Mouse (Mus musculus) gastrocnemius, postnatal 10 days (tissue): ENCODE measurements around the gene Dcaf10. TPM values are rescaled to one million over a fixed set of nuclear protein-coding genes. Genes with fewer than 3 reads are reported as not detected.
"Not testable (repeated sequence)": the region's sequence is repeated elsewhere in the genome, so short reads cannot be mapped to it uniquely, and the experiment has no call there.

Source experiments
- DNase-seq: peaks from one replicate; pipeline ENCODE4 v3.0.0; 2021; ENCODE audit warnings: mixed read lengths
- long read RNA-seq, 2 experiments: library from polyadenylated mRNA; stranded (forward); transcript quantifications; one replicate each; pipeline ENCODE4 v2.0.0; 2021
- total RNA-seq, 2 experiments: library from RNA; stranded (reverse); gene quantifications; 2 replicates each; pipeline ENCODE4 v1.2.3; 2021

Gene Dcaf10
- total RNA-seq = 10 to 100 TPM; 16.5 to 17.8 TPM
- long read RNA-seq, experiment 1, full-length matches to known transcripts = 20 of 22 reads
- long read RNA-seq, experiment 1, partial matches to known transcripts = 0 of 22 reads
- long read RNA-seq, experiment 1, other reads (novel, unspliced or antisense) = 2 of 22 reads
- long read RNA-seq, experiment 2, full-length matches to known transcripts = 12 of 18 reads
- long read RNA-seq, experiment 2, partial matches to known transcripts = 0 of 18 reads
- long read RNA-seq, experiment 2, other reads (novel, unspliced or antisense) = 6 of 18 reads

DNA sequence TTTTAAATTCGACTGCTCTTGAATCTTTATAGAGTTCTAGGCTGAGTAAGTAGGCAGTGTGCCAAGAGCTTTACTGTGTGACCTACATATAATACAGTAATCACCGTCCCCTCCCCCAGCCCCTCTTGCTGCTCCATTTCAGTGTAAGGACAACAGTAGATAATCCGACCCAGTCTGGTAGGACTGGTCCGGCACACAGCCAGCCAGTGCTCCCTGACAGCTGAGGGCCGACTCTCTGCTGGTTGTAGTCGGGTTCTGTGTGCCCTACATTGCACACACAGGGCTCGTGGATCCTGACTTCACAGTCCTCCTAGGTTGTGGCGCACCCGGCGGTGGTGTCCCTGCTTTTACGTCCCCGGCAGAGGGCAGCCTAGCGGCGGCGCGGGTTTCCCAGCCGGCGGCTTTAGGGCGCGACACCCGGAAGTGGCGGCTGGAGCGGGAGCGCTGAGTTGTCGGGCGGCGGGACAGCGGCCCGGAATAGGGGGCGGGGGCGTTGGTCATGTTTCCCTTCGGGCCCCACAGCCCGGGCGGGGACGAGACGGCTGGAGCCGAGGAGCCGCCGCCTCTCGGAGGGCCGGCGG, at the start of gene Dcaf10:
Gene Dcaf10 (plus strand): TSS at position 433 of the 581 bp plus-strand sequence.
- peak; percentile 97 for DNase-seq

GRCm38 (mm10) chr4:45296662-45297564, 45.0 kb upstream of the Dcaf10 start, which contains the start of gene Trmt10b:
Gene Trmt10b (plus strand): TSS chr4:45297127.
- peak; percentile 55 for DNase-seq

GRCm38 (mm10) chr4:45305536-45305935, 36.4 kb upstream of the Dcaf10 start:
- DNase-seq = no peak

DNA sequence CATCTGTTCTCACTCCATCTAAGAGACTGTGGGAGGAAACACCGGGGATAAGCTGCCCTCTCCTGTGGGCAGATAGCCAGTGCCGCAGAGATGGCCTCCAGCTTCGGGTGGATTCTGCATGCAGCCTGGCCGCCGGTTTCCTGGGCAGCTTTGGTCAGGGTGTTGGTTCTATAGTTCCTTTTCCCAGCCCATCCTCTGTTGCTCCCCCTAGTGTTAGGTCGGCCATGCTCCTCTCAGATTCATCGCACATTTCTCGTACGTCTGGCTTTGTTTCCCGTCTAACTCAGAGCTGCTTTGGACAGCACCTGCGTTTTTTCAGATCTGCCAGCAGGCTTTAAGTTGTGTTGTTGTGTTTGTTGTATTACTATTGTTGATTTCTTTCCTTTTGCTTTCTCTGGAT, 33.9 kb upstream of the Dcaf10 start:
- no peak for DNase-seq

- DNase-seq = no peak
Measured at GRCm38 (mm10) chr4:45308606-45309005, 33.3 kb upstream of the Dcaf10 start.

DNA sequence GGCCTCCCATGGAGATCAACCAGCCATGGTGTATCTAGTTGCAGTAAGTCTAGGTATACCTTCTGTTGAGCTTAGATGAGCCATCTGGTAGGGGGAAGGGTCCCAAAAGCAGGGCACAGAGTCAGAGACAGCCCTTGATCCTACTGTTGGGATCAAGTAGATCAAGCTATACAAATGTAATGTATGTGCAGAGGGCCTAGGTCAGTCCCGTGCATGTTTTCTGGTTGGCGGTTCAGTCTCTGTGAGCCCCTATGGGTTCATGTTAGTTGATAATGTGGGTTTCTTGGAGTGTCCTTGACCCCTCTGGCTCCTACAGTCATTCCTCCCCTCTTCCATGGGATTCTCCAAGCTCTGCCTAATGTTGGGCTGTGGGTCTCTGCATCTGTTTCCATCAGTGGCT, 30.8 kb upstream of the Dcaf10 start:
- no peak for DNase-seq

DNA sequence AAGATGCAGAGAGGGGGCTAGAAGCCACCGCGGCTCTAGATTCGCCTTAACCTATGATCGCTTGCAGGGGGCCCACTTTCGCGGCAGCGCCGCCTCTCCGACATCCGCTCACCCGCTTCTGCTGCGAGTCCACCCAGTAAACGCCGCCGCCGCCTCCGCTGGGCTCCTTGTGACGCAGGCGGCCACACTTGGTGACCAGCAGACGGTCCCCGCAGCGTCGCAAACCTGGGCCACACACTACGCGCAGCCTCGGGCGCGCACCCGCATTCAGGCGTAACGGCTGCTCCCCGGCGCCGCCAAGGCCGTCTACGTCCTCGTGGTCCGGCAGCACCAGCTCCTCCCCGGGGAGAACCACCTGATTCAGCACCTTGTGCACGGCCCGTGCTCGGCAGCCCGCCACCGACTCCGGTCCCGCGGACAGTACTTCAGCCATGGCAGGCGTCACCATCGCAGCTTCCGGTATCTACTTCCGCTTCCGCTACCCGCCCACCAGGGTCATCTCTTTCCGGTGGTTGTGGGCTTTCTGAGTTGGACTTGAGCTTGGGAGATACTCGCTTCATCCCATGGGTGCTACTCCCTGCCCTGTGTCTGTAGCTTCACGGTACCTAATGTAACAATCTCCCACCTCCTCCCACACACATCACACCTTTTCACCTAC, 21.6 kb upstream of the Dcaf10 start:
- peak; percentile 83 for DNase-seq

GRCm38 (mm10) chr4:45331139-45331538, 10.8 kb upstream of the Dcaf10 start:
- DNase-seq = no peak

DNA sequence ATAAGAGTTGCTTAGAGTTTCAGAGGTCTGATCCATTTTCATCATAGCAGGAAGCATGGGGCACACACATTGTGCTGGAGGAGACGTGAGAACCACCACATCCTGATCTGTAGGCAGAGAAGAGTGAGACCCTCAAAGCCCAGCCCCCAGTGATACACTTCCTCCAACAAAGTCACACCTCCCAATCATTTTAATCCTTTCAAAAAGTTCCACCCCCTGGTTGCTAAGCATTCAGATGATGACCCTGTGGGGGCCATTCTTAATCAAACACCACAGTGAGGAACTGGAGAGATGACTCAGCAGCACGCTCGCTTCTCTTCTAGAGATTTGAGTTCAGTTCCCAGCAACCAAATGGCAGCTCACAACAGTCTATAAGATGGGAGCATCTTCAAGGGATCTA, 9.4 kb upstream of the Dcaf10 start:
- DNase-seq = no peak

- DNase-seq = no peak
Measured at GRCm38 (mm10) chr4:45341226-45341625, 675 bp upstream of the Dcaf10 start.

GRCm38 (mm10) chr4:45342286-45343155, 620 bp downstream of the Dcaf10 start, which contains the start of gene Exosc3:
Gene Exosc3 (minus strand): TSS chr4:45342732.
- peak; percentile 66 for DNase-seq

DNA sequence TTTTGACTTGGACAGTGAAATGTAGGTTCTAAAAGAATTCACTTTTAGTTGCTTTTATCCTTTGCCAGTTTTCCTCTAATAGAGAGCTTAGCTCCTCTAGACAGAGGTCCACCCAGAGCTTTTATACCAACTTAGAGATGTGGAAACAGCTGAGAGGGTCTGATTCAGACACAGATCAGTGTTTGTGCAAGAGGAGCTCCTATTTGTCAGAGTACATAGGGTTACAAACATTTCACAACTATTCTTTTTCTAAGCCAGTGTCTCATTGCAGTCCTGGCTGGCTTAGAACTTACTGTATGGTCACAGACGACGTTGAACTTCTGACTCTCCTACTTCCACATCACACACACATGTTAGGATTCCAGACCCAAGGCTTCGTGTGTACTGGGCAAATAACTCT, 14.8 kb downstream of the Dcaf10 start:
- no peak for DNase-seq

DNA sequence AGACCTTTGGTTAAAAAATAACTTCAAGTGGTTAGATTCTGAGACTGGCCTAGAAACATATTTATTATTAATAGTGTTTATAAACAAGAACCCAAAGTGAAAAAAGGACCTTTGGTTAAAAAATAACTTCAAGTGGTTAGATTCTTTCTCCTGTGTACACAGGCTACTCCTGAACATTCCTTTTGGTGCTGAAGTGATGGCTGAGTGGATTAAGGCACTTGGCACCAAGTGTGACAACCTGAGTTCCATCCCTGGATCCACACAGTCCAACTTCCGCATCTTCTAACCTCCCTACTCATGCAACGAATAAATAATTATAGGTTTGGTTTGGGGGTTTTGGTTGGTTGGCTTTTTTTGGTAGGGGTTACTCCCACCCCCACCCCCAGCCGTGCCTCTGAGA, 29.4 kb downstream of the Dcaf10 start:
- DNase-seq = no peak

DNA sequence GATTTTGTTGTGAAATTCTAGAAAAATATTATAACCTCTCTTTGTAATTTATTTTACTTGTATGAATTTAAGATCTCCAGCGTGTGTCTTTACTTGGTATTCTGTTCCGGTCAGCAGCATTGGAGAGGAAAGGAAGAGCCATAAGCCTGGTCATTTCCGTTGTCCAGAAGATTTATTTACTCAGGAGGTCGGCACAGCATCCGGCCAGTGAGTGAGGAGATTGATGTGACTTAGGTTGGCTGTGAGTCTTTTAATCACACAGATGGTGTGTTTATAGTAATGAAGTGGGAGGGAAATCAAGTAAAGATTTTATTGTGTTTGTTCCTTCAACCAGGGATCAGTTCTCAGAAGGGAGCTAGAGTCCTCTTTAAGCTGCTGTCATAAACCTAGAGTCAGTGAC, 33.0 kb downstream of the Dcaf10 start:
- no peak for DNase-seq

- DNase-seq = no peak
Measured at GRCm38 (mm10) chr4:45376573-45376972, 34.7 kb downstream of the Dcaf10 start.

GRCm38 (mm10) chr4:45380903-45381580, 39.1 kb downstream of the Dcaf10 start:
- not testable (repeated sequence) for DNase-seq

DNA sequence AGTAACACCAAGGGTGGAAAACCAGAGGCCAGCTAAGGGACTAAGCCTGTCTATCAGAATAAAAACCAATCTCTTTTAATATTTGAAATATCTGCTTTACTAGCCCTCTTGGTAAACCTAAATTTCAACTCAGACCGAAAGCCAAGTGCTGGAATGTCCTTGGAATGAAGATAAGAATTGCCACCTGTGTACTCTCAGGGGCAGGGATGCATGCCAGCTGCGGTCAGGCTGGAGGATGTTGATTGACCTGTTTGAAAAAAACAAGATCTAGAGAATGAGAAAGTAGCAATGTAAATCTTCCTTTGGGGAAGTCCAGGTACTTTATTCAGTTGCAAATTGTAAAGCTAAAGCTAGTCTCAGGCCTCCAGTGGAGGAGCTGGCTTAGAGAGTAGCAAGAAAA, 40.2 kb downstream of the Dcaf10 start:
- DNase-seq = not testable (repeated sequence)

DNA sequence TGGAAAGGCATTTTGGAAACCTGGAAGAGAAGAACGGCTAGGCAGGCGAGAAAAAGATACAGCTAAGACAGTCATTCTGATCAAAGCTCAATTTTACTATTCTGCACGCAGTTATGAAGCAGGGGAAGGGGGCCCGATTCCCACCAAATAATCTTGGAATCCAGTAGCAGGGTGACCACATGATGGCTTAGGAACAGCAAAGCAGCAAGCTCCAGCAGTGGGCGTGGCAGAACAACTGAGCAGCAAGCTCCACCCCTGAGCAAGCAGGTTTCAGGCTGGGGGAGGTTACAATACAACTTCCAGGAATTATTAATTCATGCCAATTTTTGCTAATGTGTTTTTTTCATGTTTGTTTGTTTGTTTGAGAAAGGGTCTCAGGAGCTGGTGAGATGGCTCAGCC, 45.4 kb downstream of the Dcaf10 start:
- not testable (repeated sequence) for DNase-seq

GRCm38 (mm10) chr4:45392099-45392498, 50.2 kb downstream of the Dcaf10 start:
- DNase-seq = no peak

DNA sequence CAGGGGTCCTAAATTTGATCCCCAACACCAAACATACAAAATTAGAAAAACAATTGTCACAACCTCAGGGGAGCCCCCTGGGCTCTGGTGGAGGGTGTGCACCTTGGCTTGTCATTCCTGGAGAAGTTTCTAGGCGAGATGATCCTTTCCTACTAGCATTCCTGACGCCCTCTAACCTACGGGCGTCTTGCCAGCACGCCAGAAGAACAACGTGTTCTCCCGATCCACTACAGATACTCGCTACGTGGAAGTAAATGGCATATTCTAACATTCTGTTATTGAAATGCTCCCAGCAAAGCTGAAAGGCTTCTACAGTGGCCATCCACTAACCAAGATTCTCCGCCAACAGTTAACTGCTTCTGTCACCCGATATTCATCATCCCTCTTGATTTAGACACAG, 50.7 kb downstream of the Dcaf10 start:
- DNase-seq = no peak

GRCm38 (mm10) chr4:45392994-45393393, 51.1 kb downstream of the Dcaf10 start:
- DNase-seq = no peak
